Mouse (Mus musculus): ENCODE measurements around the gene Als2.

The Als2 gene

DNA sequence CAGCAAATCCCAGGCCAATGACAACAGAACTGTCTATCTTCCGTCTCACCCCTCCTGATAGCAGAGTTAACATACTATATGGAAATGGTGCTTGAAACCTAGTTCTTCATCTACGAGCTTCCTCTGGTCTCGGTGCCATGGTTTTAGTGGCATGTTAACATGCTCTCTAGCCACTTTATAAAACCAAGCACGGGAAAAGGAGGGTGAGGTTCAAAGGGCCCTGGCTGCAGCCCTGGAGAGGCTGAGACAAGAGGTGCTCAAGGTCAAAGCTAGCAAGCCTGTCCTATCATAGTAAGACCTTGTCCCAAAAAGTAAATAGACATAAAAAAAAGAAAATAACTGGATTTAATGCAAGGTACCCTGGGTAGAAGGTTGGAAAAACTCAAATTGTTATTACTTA lies 25.4 kb downstream of the Als2 start:
- DNase-seq = peak; percentile 19

DNA sequence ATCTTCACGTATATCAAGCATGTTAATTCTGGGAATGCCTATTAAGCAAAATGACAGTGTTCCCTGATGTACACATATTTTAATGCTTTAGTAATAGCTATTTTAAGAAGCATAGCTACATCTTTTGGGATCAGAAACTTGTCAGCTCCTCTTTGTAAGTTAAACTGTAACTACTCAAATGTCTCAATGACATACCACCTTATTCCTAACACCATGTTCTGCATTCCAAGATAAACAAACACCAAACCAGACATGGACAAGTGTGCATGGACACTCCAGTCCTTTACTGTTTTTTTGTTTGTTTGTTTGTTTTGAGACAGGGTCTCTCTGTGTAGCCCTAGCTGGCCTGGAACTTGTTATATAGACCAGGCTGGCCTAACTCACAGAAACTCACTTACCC lies 28.7 kb downstream of the Als2 start:
- DNase-seq = no peak

DNA sequence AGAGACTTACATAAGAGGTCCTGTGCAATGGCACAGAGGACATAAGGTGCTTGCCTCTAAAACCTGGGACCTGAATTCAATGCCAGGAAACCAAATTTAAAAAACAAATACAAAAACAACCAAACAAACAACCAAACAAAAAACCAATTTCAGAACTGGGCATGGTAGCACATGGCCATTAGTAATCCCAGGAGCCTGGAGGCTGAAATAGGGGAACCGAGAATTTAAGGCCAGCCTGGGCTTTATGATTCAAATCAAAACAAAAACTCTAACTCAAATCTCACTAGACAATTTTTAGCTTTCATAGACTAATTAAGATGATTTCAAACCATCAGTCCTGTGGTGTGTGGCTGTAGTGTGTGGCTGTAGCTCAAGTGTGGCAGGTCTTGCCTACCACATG lies 32.5 kb downstream of the Als2 start:
- no peak for DNase-seq

DNA sequence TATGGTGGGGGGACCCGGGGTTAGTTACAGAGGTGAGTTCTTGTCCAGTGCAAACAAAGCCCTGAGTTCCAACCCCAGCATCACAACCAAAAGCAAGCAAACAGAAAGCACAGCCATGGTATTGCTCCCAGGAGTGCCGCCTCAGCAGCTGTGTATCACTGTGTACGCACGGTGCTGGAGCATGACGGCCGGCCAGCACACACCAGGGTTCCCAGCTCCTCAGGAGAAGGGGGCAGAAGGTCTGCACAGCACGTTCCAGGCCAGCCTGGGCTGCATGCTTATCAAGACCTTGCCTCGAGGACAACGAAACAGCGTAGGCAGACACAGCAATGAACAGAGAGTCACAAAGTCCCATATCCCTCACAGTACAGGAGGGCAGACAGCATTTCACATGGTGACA lies 34.7 kb downstream of the Als2 start:
- peak; percentile 77 for DNase-seq

DNA sequence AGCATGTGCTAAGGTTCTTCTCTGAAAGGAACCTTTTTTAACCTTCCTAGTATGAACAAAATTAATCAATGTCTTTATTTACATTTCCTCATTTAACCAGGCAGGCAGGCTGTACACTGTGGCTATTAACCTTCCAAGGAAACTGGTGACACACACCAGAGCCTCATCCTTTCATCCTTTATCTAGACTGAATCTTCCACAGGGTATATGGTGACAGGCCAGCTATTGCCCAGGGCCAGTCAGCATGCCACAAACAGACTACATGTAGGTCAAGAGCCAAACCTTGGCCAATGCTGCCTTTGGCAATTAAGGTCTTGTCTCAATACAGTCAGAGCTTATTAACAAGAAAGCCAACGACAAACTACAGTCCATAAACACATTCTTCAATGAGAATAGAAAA lies 35.5 kb downstream of the Als2 start:
- DNase-seq = peak; percentile 61

DNA sequence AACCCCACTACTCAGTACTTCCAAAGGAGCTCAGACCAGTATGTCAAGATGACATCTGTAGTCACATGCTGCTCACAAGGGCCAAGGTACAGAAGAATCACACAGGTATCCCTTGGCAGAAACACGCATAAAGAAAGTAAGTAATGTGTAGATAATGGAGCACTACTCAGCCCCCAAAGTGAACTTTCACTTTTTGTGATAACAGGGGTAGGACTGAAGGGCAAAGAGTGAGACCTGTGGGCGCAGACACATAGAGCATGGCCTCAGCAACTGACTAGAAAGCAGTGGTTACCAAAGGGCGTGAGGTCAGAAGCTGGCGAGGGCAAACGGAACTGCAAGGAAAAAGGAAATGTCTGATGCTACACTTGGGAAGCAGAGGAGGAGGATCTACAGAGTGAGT lies 36.1 kb downstream of the Als2 start:
- peak; percentile 22 for DNase-seq

DNA sequence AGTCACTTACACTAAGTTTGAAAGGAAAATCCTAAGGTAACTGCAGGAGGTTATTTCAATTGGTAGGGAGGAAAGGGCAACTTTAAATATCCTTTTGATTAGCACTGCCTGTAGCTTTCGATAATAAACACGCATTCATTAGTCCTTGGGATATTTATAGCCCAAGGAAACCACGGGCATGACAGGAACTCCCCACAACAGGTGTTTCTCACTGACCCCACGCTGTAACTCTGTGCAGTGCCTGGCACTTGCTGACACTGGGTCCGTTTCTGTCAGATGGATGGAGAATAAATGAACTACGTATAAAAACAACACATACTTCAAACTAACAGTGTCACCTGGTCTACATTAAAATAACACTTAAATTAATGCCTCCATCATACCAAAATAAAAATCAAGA lies 42.1 kb downstream of the Als2 start:
- DNase-seq = peak; percentile 54

DNA sequence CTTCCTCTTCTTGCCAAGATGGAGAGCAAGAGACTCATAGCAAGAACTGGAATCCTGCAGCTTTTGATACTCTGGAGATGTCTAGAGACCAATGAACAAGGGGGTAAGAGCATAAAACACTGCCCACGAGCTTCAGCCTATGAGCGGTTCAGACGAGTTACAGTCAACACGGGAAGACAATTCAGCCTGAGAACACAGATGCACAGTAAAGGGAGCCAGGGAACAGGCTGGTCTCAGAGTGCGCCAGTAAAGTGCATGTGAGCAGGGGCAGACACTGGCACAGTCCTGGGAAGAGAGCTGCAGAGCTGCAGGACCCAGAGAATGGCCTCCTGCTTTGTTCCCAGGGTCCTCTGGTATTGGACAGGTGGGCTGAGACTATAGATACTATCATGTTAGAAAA lies 49.2 kb downstream of the Als2 start:
- DNase-seq = peak; percentile 54

DNA sequence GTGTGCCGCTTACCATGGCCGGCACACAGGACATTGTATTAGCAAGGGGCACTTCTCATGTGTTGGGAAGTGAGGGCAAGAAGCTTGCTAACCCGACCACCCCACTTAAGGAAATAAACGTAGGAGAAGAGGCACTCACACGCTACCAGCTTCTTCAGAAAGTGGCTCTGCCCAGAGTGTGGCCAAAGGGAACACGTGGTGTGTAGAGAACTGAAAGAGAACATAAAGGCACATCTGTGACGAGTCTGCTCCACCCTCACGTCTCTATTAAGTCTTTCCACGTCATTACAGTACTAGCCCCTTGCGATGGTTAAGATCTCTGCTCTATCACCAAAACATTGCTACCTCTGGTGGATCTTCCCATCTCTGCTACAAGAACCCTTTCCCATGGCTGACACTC lies 50.7 kb downstream of the Als2 start:
- DNase-seq = peak; percentile 24

DNA sequence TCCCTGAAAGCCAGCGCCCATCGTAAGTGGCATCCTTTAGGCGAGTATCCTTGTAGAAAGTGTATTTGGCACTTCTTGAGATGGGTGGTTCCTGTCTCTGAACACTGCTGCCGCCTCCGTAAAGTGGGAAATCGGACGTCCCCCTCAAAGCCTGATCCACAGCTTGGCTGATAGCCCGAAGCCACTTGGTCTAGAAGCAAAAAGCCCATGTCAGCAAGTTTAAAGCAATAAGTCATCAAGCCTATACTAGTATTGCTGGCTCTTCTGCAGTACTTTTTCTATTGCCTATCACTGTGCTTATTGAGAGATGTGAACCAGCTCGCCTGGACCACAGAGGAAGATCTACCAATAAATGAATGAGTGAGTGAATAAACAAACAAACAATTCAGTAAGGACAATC lies 51.6 kb downstream of the Als2 start:
- peak; percentile 76 for DNase-seq

DNA sequence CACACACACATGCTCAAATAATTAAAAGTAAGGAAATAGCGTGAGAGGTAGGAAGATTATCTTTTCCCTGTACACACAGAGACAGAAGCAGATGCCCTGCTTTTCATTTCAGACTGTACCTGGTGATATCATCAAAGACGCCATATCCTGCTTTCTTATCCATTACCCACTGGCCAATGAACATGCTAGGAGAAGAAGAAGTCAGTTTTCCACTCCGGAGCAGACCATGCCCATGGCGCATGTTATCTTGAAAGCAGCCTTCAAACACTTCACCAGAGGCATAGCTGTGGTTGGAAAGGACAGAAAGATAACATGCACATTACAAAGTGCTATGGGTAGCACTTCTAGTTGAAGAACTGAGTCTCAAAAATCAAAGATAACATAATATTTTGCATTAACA lies 54.0 kb downstream of the Als2 start:
- DNase-seq = peak; percentile 73

DNA sequence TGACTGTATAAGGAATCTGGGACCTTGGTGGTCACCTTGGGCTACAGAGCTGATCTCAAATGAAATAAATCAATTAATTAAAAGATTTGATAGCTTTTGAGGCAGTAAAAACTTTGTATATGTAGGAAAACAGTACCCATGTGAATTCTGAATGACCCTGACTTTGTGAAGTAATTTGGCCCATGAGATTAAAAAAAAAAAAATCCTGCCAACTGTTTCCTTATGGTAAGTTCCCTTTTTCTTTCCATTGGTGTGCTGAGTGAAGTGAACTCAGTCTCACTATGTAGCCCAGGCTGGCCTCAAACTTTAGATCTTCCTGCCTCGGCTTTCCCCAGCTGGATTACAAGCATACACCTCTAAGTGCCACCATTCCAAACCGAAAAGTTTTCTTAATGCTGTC lies 54.7 kb downstream of the Als2 start:
- peak; percentile 45 for DNase-seq

DNA sequence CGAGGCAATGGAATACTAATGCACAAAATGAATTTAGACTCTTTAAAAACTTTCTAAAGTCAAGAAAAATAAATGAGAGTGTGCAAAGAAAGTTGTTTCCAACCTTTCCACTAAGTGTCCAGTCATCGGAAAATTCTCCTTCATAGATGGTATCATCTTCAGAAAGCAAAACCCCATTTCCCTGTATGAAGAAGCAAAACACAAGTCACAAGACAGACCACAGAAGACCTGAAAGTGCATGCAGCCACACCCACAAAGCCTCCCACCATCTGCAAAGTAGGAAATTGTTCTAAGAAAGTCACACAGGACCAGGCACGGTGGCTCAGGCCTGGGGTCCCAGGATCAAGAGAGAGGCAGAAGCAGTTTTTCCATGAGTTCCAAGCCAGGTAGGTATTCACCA lies 57.0 kb downstream of the Als2 start:
- DNase-seq = peak; percentile 80

DNA sequence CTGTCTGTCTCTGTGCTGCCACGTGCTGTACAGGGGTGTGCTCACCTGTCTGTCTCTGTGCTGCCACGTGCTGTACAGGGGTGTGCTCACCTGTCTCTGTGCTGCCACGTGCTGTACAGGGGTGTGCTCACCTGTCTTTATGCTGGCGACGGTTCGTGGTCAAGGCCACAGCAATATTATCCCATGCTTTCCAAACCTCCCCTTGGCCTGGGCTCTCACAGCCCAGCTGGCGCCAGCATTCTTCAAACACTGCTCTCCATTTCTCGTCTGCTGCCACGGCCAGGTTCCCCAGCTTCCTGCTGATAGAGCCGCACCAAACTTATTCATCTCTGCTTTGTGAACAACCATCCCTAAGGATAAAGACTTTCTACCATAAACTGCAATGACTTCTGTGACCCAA lies 58.6 kb downstream of the Als2 start:
- peak; percentile 72 for DNase-seq

DNA sequence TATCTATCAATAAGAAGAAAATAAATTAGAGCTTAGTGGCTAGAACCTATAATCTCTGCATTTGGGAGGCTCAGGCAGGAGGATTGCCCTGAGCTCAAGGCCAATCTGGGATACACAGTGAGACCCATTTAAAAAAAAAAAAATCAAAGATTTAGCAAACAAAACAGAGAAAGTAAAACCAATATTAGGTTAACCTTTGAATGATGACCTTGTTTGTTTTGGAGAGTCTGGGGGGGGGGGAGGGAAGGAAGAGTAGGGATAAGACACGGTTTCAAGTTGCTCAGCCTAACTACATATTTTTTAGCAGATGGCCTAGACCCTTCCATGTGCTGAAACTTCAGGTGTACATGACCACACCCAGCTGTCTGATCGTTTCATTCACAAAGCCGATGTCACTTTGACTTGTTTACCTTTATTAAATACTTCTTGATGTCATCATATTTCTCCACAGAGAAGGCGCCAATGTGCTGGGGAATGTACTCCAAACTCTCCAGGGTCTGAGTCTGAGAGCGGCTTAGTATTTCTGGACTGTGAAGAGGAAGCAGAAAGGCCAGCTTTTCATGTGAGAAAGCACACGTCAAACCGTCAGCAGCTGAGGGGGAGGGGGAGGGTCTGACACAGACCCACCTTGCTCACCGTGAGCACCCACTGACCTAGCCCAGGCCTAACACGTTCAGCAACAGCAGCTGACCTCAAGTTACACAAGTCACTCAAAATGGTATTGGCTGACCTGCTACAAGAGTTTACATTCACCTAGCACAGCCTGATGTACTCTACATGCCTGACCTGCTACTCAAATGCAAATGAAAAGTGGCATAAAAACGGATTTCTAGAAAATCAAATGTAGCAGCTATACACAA lies 62.3 kb downstream of the Als2 start:
- peak; percentile 71 for DNase-seq

DNA sequence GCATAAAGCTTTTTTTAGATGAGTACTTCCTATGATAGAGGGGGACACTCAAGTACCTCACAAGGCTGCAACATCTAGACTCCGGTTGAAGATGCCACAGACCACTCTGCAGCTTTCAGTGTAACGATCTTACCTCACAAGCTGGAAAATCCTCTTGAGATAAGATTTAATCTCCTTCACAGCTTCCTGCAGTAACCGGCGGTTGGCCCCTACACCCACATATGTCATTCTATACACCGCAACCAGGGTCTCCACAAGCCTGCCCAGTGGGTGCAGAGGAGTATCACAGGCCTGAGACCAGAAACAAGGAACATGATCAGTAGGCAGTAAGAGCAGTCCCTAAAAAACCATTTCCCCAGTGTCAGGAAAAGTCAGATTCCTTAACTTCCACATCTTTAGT lies 64.0 kb downstream of the Als2 start:
- DNase-seq = peak; percentile 4

DNA sequence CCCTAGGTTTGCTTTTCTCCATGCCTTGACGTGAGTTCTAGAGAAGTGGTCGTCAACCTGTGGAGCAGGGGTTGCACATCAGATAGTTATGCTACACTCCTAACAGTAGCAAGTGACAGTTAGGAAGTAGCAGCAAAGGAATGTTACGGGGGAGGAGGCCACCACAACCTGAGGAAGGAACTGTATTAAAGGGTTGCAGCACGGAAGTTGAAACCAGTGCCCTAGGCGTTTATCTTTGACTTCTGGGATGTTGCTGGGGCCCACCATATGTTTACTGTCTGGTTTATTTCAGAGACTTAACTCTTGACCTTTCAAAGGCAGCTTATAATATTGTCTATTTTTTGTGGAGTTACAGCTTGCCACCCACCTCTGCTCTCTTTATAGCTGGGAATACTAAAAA lies 65.2 kb downstream of the Als2 start:
- peak; percentile 53 for DNase-seq

DNA sequence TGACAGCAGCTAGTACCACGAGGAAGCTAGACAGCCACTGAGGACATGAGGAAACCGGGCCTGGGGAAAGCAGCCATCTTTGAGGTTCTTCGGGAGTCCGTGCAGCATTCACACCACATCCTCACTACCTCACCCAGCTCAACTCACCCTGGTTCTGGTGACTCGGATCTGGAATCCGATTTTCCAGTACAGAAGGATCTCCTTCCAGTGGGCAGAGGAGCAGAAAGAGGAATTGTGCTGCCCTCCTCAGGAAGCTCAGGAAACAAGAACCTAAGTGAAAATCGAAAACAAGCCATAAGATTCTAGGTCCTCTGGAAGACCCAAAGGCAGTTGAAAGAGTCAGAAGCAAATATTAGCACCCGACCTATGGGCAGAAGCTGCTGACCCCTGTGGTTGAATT lies 66.7 kb downstream of the Als2 start:
- peak; percentile 80 for DNase-seq

DNA sequence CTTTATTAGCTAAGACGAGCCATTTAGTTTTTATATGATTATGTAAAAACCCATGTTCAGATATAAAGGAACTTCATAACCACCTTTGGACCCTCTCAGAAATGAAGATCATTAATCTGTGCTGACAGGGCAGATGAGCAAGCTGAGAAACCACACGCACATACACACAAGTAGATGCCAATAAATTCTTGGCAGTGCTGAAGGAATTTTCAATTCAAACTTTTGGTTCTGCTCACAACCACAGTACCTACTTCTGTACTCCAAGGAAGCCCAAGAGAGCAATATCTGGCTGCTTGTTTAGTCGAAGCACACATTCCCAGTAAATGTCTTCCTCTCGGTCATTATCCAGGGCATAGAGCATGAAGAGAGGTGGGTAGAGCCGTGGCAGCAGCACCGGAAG lies 67.4 kb downstream of the Als2 start:
- no peak for DNase-seq

DNA sequence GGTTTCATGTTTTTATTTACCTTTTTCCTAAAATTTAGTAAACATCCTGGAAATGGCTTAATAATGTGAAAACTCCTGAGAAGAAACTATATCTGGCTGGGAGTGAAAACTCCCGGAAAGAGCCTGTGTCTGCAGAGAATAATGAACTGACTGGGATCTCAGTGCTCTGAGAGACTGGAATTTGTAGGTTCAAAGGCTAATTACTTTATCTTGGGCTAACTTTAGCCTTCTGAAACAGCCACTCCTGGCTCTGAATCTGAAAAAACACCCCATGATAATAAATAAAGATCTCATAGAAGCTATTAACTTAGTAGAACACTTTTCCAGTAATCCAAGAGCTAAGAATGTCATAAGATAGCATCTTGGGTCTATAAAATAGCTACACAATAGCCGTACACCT lies 68.5 kb downstream of the Als2 start:
- DNase-seq = peak; percentile 14

DNA sequence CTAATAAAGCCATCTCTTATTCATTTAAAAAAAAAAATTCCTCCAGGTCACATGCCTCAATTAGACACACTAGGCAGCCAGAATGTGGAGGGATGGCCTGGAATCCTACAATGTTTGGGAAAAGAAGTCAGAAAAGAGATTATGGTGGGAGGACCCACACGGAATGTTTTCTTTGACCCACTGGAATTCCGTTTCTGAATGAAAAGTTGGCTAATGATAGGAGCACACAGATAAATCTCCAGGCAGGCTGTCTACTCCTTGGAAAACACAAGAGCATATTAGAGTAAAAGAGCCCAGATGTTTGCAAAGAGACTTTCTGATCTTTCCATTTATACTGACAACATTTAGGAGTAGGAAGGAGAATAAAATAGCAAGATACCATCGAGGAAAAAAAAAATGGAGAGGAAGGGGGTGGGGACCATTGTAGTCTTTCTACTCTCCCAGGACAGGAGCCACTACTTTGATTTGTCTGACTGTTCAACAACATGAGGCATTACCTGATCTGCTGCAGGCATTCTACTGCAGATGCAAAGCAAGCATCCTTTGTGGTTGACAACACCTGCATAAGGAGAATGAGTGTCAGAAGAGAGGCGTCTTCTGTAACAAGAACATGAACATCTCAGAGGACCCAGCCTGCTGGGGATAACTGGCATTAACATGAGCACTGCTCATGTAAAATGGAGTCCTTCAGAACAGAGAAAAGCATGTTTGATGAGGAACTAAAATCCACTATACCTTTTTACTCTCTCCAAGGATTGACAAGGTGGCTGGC lies 69.2 kb downstream of the Als2 start:
- DNase-seq = peak; percentile 18

DNA sequence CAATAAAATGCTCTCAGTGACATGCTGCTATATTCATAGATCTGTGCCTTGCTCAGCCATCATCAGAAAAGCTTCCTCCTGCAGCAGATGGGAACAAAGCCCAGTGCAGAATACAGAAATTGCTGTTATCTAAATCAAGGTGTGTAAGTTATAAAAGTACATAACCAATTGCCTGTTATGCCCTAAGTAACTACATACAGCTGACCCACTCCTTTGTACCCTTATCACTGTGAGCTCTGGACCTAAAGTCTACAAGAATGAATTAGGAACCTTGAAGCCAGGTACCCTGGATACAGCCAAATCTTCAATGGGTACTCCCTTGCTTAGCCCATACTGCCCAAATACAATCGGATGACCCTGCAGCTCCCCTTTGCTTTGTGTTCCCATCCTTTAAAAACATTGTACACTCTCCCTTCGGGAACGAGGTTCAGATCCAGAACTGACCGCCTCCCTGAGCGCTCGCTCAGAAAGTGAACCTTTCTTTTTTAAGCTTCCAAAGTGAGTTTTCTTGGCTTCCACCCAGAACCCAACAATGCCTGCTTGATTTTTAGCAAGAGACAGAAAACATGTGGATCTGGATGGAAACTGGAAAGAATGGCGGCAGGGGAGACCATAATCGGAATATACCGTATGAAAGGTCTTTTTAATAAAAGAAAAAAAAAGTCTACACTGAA lies 70.7 kb downstream of the Als2 start:
- DNase-seq = peak; percentile 58

DNA sequence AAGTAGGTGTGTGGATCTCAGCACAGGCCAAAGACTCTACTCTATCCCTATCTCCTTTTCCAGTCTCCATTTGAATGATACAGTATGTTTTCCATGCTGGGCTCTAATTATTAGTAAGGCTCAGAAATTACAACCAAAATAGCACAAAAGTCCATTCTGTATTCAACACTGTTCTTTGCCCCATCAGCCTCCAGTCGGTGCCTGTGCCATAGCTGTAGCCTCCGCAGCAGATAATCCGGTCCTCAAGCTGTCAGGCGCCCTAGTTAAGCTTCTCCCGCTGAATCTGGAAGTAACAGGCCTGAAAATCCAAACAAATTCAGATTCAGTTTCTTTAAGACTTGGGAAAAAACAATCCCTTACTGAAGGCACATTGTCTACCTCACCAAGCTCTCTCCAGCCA lies 73.1 kb downstream of the Als2 start:
- peak; percentile 39 for DNase-seq

DNA sequence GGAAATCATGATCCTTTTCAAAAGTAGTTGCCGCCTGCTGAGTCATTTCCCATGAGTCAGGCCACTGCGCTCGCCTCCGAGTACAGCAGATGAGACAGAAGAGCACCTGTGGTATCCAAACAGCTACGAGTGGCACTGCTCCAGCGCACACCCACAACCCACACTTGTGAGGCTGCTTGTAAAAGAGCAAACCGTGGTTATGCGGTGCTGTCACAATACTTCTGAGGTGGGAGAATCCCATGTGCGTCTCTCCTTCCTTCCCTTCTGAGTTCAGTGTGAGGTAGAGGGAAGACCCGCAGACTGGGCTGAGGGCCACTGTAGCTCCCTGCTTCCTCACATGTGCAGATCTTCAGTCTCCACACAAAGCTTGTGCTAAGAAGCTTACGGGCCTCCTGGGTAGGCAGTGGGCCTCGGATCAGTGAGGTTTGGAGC lies 74.0 kb downstream of the Als2 start, which contains the start of gene Mpp4:
Gene Mpp4 (minus strand): TSS at position 360 of the 432 bp plus-strand sequence.
- peak; percentile 86 for DNase-seq
